Mouse (Mus musculus): ENCODE data around the gene Rpl38. TPM values are rescaled to one million over a fixed set of nuclear protein-coding genes. Genes with fewer than 3 reads are reported as not detected.
A peak's percentile ranks its signal among the peaks of the same experiment; 100 is the strongest.

Gene Rpl38
- polyA plus RNA-seq, 1 experiment from 2014 or later: 942 TPM

GRCm38 (mm10) chr11:114640658-114641057 is 27.7 kb upstream of the Rpl38 start:
- H3K9ac ChIP-seq: no peak overlapping the region
- WGBS: 38% methylated on average over 6 of the region's 6 CpGs
- no peaks in the 10 kb centered on the region for H3K9me3 ChIP-seq
- H3K4me2 ChIP-seq: no peak overlapping the region
- no peak overlapping the region for H3K4me3 ChIP-seq (replicated peaks)
- H3K36me3 ChIP-seq (replicated peaks): no peaks in the 10 kb centered on the region
- ATAC-seq (ENCODE audit: low FRiP score): no peak
- peaks cover 39% of the 10 kb centered on the region for H3K27me3 ChIP-seq
- peaks cover 47% of the 10 kb centered on the region for H3K4me1 ChIP-seq
- H3K27ac ChIP-seq: no peak overlapping the region

- Histone ChIP-seq H3K27ac (no peak overlapping the region), H3K9me3 (no peaks in the 10 kb centered on the region), H3K4me1 (peaks cover 44% of the 10 kb centered on the region), H3K4me3 (replicated peaks) (no peak overlapping the region), H3K27me3 (peaks cover 35% of the 10 kb centered on the region), H3K36me3 (replicated peaks) (no peaks in the 10 kb centered on the region), H3K4me2 (no peak overlapping the region), H3K9ac (no peak overlapping the region)
- WGBS: 88% methylated on average over 8 of the region's 8 CpGs
- ATAC-seq (ENCODE audit: low FRiP score): no peak
Measured at GRCm38 (mm10) chr11:114641136-114641535, 27.2 kb upstream of the Rpl38 start.

GRCm38 (mm10) chr11:114642184-114642583 is 26.1 kb upstream of the Rpl38 start:
- no peak overlapping the region for H3K27ac ChIP-seq
- WGBS: 42% methylated on average over 12 of the region's 12 CpGs

GRCm38 (mm10) chr11:114642926-114643325 is 25.4 kb upstream of the Rpl38 start:
- H3K27ac ChIP-seq: no peak overlapping the region
- peaks cover 32% of the 10 kb centered on the region for H3K4me1 ChIP-seq
- H3K4me2 ChIP-seq: no peak overlapping the region
- H3K36me3 ChIP-seq (replicated peaks): no peaks in the 10 kb centered on the region
- no peak overlapping the region for H3K4me3 ChIP-seq (replicated peaks)
- no peak overlapping the region for H3K9ac ChIP-seq
- H3K27me3 ChIP-seq: peaks cover 28% of the 10 kb centered on the region
- 0 out of 2 replicates have a peak, but pooled peaks cover 3% of the 10 kb centered on the region for H3K9me3 ChIP-seq
- no peak for ATAC-seq (ENCODE audit: low FRiP score)
- WGBS: 83% methylated on average over 11 of the region's 11 CpGs

More at GRCm38 (mm10) chr11:114642184-114642583, 26.1 kb upstream of the Rpl38 start:
- 0 out of 2 replicates have a peak, but pooled peaks cover 3% of the 10 kb centered on the region for H3K9me3 ChIP-seq
- H3K4me1 ChIP-seq: peaks cover 36% of the 10 kb centered on the region
- H3K4me2 ChIP-seq: 0 out of 2 replicates have a peak overlapping the region, but pooled peaks have one; percentile 4
- no peaks in the 10 kb centered on the region for H3K36me3 ChIP-seq (replicated peaks)
- ATAC-seq (ENCODE audit: low FRiP score): peak; percentile 72; the same call in 1 of the 2 replicates
- no peak overlapping the region for H3K9ac ChIP-seq
- H3K4me3 ChIP-seq (replicated peaks): no peak overlapping the region
- H3K27me3 ChIP-seq: peaks cover 35% of the 10 kb centered on the region

GRCm38 (mm10) chr11:114644122-114644521 is 24.2 kb upstream of the Rpl38 start:
- 54% methylated on average over 2 of the region's 2 CpGs for WGBS
- peaks cover 16% of the 10 kb centered on the region for H3K27me3 ChIP-seq
- no peak overlapping the region for H3K4me2 ChIP-seq
- no peak overlapping the region for H3K27ac ChIP-seq
- H3K4me3 ChIP-seq (replicated peaks): no peak overlapping the region
- peaks cover 24% of the 10 kb centered on the region for H3K4me1 ChIP-seq
- H3K9me3 ChIP-seq: 0 out of 2 replicates have a peak, but pooled peaks cover 3% of the 10 kb centered on the region
- H3K9ac ChIP-seq: no peak overlapping the region
- H3K36me3 ChIP-seq (replicated peaks): no peaks in the 10 kb centered on the region
- no peak for ATAC-seq (ENCODE audit: low FRiP score)

- no peak for ATAC-seq (ENCODE audit: low FRiP score)
- WGBS: 67% methylated on average over 4 of the region's 4 CpGs
- Histone ChIP-seq H3K27me3 (peaks cover 22% of the 10 kb centered on the region), H3K4me3 (replicated peaks) (no peak overlapping the region), H3K4me2 (no peak overlapping the region), H3K9ac (no peak overlapping the region), H3K9me3 (0 out of 2 replicates have a peak, but pooled peaks cover 3% of the 10 kb centered on the region), H3K4me1 (peaks cover 6% of the 10 kb centered on the region), H3K27ac (no peak overlapping the region), H3K36me3 (replicated peaks) (no peaks in the 10 kb centered on the region)
Measured at GRCm38 (mm10) chr11:114649510-114649909, 18.8 kb upstream of the Rpl38 start.

GRCm38 (mm10) chr11:114652531-114652930 is 15.8 kb upstream of the Rpl38 start:
- Histone ChIP-seq H3K9ac (no peak overlapping the region), H3K4me3 (replicated peaks) (no peak overlapping the region), H3K4me2 (no peak overlapping the region), H3K27me3 (peaks cover 42% of the 10 kb centered on the region), H3K9me3 (no peaks in the 10 kb centered on the region), H3K36me3 (replicated peaks) (no peaks in the 10 kb centered on the region), H3K27ac (no peak overlapping the region), H3K4me1 (peaks cover 13% of the 10 kb centered on the region)
- ATAC-seq (ENCODE audit: low FRiP score): no peak
- WGBS: 4% methylated on average over 16 of the region's 16 CpGs

GRCm38 (mm10) chr11:114653664-114654063 is 14.7 kb upstream of the Rpl38 start:
- ATAC-seq (ENCODE audit: low FRiP score): no peak
- WGBS: 85% methylated on average over 6 of the region's 6 CpGs
- no peaks in the 10 kb centered on the region for H3K36me3 ChIP-seq (replicated peaks)

GRCm38 (mm10) chr11:114654552-114654951 is 13.8 kb upstream of the Rpl38 start:
- Histone ChIP-seq H3K4me3 (replicated peaks) (no peak overlapping the region), H3K27ac (no peak overlapping the region), H3K36me3 (replicated peaks) (no peaks in the 10 kb centered on the region), H3K4me1 (peaks cover 13% of the 10 kb centered on the region), H3K9ac (no peak overlapping the region), H3K4me2 (no peak overlapping the region), H3K9me3 (no peaks in the 10 kb centered on the region), H3K27me3 (peaks cover 42% of the 10 kb centered on the region)
- 61% methylated on average over 5 of the region's 5 CpGs for WGBS
- no peak for ATAC-seq (ENCODE audit: low FRiP score)

More at GRCm38 (mm10) chr11:114653664-114654063, 14.7 kb upstream of the Rpl38 start:
- Histone ChIP-seq H3K27ac (no peak overlapping the region), H3K27me3 (peaks cover 42% of the 10 kb centered on the region), H3K4me1 (peaks cover 13% of the 10 kb centered on the region), H3K4me3 (replicated peaks) (no peak overlapping the region), H3K4me2 (no peak overlapping the region), H3K9me3 (no peaks in the 10 kb centered on the region), H3K9ac (no peak overlapping the region)

- Histone ChIP-seq H3K36me3 (replicated peaks) (no peaks in the 10 kb centered on the region), H3K27me3 (peaks cover 41% of the 10 kb centered on the region), H3K4me1 (peaks cover 13% of the 10 kb centered on the region), H3K4me2 (no peak overlapping the region), H3K4me3 (replicated peaks) (no peak overlapping the region), H3K27ac (no peak overlapping the region), H3K9ac (no peak overlapping the region), H3K9me3 (no peaks in the 10 kb centered on the region)
- ATAC-seq (ENCODE audit: low FRiP score): no peak
- whole genome bisulfite sequencing: 89% methylated on average over 7 of the region's 7 CpGs
Measured at GRCm38 (mm10) chr11:114655350-114656008, 12.8 kb upstream of the Rpl38 start.

- WGBS: 56% methylated on average over 26 of the region's 27 CpGs
- peak overlapping the region; percentile 36; the same call in 1 of the 2 replicates for H3K27ac ChIP-seq
- H3K9ac ChIP-seq: no peak overlapping the region
- H3K36me3 ChIP-seq (replicated peaks): no peaks in the 10 kb centered on the region
- no peak overlapping the region for H3K4me2 ChIP-seq
- no peak overlapping the region for H3K4me3 ChIP-seq (replicated peaks)
- peaks cover 38% of the 10 kb centered on the region for H3K27me3 ChIP-seq
- peaks cover 13% of the 10 kb centered on the region for H3K4me1 ChIP-seq
- peak; percentile 57; the same call in 1 of the 2 replicates for ATAC-seq (ENCODE audit: low FRiP score)
- H3K9me3 ChIP-seq: no peaks in the 10 kb centered on the region
Measured at GRCm38 (mm10) chr11:114656994-114657644, 11.2 kb upstream of the Rpl38 start.

GRCm38 (mm10) chr11:114657737-114658136 is 10.6 kb upstream of the Rpl38 start:
- peaks cover 8% of the 10 kb centered on the region for H3K4me1 ChIP-seq
- H3K9me3 ChIP-seq: no peaks in the 10 kb centered on the region
- H3K27ac ChIP-seq: no peak overlapping the region
- H3K27me3 ChIP-seq: peaks cover 33% of the 10 kb centered on the region
- H3K4me2 ChIP-seq: no peak overlapping the region
- 19% methylated on average over 7 of the region's 7 CpGs for WGBS
- peak; percentile 3; the same call in 1 of the 2 replicates for ATAC-seq (ENCODE audit: low FRiP score)
- no peaks in the 10 kb centered on the region for H3K36me3 ChIP-seq (replicated peaks)
- no peak overlapping the region for H3K9ac ChIP-seq
- no peak overlapping the region for H3K4me3 ChIP-seq (replicated peaks)

Data from forebrain, embryonic 12.5 days (tissue).